Mouse (Mus musculus) midbrain, embryonic 12.5 days (tissue): Measurements from ENCODE around the gene Shroom3. TPM values are rescaled to one million over a fixed set of nuclear protein-coding genes. Genes with fewer than 3 reads are reported as not detected.

Experiments used
- ATAC-seq: fragments of 200-750 bp; cut with Nextera tagmentation; 2 replicates; pipeline ENCODE4 v1.8.0; 2017; ENCODE audit warnings: low read depth, moderate TSS enrichment, moderate library complexity; ENCODE audit not compliant: low FRiP score
- H3K27ac ChIP-seq: fragments of 300-500 bp; sonication (generic); replicated peaks from 2 replicates; pipeline ENCODE4 v1.5.1; 2016; ENCODE audit warnings: mild to moderate bottlenecking
- H3K27me3 ChIP-seq: fragments of 300-500 bp; sonication (generic); 2 replicates; pipeline ENCODE4 v1.6.1; 2016; ENCODE audit warnings: mild to moderate bottlenecking
- H3K36me3 ChIP-seq: fragments of 300-500 bp; sonication (generic); 2 replicates; pipeline ENCODE4 v1.6.1; 2016
- H3K4me1 ChIP-seq: fragments of 300-500 bp; sonication (generic); 2 replicates; pipeline ENCODE4 v1.6.1; 2016
- H3K4me2 ChIP-seq: fragments of 300-500 bp; sonication (generic); replicated peaks from 2 replicates; pipeline ENCODE4 v1.6.1; 2016; ENCODE audit warnings: mild to moderate bottlenecking, moderate library complexity
- H3K4me3 ChIP-seq: fragments of 300-500 bp; sonication (generic); 2 replicates; pipeline ENCODE4 v1.5.1; 2016; ENCODE audit warnings: mild to moderate bottlenecking
- H3K9ac ChIP-seq: fragments of 300-500 bp; sonication (generic); replicated peaks from 2 replicates; pipeline ENCODE4 v1.6.1; 2016; ENCODE audit warnings: mild to moderate bottlenecking, moderate library complexity
- H3K9me3 ChIP-seq: fragments of 300-500 bp; sonication (generic); 2 replicates; pipeline ENCODE4 v1.6.1; 2016; ENCODE audit warnings: mild to moderate bottlenecking
- WGBS: fragments of 180-500 bp; shearing (Covaris S2); methylation state at CpG from one replicate; pipeline ENCODE4 v1.1.7; 2016; 5-methylcytosine and 5-hydroxymethylcytosine counted together
- polyA plus RNA-seq: library from polyadenylated mRNA; unstranded; fragments of >200 nt; fragmentation: Nextera tagmentation; extraction: Ambion mirVana; gene quantifications from 2 replicates; pipeline ENCODE4 v1.2.1, GENCODE M21; 2016

Shroom3 gene
- polyA plus RNA-seq, 1 experiment from 2014 or later: 6.1 TPM

DNA sequence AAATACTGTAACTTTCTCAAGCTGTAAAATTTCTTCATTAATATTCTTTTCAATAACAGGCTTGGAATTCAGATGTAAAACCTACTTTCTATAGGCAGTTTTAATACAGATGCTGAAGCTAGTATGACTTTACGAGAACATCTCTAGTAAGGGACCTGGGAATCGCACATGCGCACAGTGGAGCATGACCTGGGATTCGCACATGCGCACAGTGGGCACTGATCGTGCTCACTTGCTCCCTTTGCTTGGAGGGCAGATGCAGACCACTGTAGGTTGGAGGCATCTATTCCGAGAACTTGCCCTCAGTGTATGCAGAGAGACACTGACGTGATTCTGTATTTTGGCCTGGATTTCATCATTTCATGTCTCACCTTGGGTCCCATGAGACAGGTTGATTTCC is 212.6 kb downstream of the Shroom3 start:
- no peak for ATAC-seq
- WGBS: 88% methylated on average over 8 of the region's 8 CpGs
- Histone ChIP-seq H3K4me3 (no peak overlapping the region), H3K4me2 (no peak overlapping the region), H3K9ac (no peak overlapping the region), H3K36me3 (no peaks in the 10 kb centered on the region), H3K27ac (no peak overlapping the region), H3K27me3 (no peaks in the 10 kb centered on the region), H3K4me1 (peaks cover 54% of the 10 kb centered on the region), H3K9me3 (no peaks in the 10 kb centered on the region)

DNA sequence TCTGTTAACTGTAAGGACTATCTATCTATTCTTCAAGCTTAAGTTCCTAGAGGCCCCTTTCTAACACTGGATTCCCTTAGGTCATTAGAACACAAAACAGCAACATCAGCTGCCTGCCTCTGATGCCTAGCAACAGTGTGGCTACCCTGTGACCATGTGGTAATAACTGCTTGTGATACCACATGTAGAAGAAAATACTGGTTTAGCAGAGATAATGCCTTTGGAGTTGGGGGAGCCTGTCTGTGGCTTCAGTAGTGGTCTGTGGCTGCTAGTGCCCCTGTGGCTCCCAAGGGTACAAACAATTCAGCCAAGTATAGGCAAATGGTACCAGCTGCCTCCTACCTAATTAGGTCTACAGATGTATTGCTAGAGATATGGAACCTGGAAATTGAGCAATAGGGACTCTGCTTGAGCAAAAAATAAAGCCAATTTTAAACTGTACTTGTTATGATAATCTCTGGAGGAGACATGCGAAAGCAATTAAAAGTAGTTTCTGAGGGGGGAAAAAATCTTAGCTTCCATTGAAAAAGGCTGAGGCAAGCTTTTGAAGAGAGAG is 213.6 kb downstream of the Shroom3 start:
- 42% methylated on average over 1 of the region's 1 CpGs for WGBS
- peak overlapping the region; percentile 87; the same call in 1 of the 2 replicates for H3K27ac ChIP-seq
- H3K4me1 ChIP-seq: peaks cover 54% of the 10 kb centered on the region
- no peaks in the 10 kb centered on the region for H3K36me3 ChIP-seq
- 0 out of 2 replicates have a peak, but pooled peaks have one; percentile 1 for ATAC-seq
- H3K4me3 ChIP-seq: no peak overlapping the region
- no peaks in the 10 kb centered on the region for H3K27me3 ChIP-seq
- peak overlapping the region; percentile 91; the same call in 1 of the 2 replicates for H3K4me2 ChIP-seq
- no peaks in the 10 kb centered on the region for H3K9me3 ChIP-seq
- no peak overlapping the region for H3K9ac ChIP-seq

DNA sequence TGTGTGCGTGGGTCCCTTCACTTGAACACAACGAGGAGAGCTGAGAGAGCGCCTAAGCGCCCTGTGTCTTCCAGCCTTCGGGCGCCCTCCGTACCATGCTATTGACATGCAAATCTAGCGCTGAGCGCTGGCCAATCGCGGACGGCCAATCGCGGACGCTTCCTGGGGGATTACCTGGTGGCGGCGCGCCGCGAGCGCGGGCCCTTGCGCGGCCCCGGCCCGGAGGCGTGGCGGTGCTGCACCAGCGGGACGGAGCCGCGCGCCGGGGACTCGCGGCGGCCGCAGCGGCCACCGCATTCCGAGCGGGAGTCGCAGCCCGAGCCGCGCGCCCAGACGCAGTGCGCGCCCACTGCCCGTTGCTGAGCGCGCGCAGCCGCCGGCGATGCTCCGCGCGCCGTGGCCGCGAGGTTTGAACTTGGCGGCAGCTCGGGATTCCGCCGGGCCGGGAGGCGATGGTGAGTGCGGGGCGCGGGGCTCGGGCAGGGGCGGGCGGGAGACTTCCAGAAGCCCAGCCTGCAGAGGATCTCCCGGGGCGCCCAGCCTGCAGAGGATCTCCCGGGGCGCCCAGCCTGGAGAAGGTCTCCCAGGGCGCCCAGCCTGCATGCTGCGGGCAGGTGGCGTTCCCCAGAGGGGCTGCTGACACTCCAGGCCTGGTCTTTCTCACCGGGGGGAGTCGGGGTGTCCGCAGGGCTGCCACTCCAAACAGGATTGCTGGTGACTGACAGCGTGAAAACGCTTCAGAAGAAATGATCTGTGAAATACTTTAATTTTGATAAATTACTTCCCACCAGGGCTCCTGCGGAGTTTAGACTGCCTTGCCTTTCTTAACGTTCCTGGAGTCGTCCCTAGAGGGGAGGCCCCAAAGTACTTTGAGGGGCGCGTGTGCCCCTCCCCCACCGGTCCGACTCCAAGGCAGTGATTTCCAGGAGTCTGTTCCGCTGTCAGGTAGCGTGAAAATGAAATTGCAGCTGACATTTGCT is 214.8 kb downstream of the Shroom3 start:
- WGBS: under 1% methylated on average over 75 of the region's 96 CpGs
- Histone ChIP-seq H3K36me3 (no peaks in the 10 kb centered on the region), H3K27ac (peak overlapping the region; percentile 87), H3K9ac (peak overlapping the region; percentile 84), H3K9me3 (no peaks in the 10 kb centered on the region), H3K4me2 (peak overlapping the region; percentile 91), H3K27me3 (no peaks in the 10 kb centered on the region), H3K4me1 (peaks cover 56% of the 10 kb centered on the region), H3K4me3 (peak overlapping the region; percentile 79)
- peak; percentile 95 for ATAC-seq

DNA sequence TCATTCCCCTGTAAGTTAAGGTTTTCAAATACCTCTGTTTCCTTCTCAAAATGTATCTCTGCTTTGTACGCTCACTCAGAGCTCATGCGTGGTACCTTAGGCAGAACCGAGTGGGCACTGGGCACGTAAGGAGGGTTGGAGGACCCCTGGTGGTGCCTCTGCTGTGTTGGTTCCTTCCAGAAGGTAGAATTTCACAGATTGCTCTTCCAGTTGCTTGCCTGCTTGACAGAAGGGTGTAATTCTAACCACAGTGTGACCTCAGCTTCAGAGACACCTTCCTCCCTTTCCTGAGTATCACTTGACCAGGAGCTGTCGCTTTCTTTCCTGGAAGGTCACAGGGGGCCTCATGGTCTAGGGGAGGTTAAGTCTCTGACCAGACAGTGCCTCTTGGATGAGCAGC is 217.2 kb downstream of the Shroom3 start:
- Histone ChIP-seq H3K9me3 (no peaks in the 10 kb centered on the region), H3K27me3 (no peaks in the 10 kb centered on the region), H3K4me1 (peaks cover 57% of the 10 kb centered on the region), H3K4me2 (0 out of 2 replicates have a peak overlapping the region, but pooled peaks have one; percentile 91), H3K4me3 (no peak overlapping the region), H3K27ac (no peak overlapping the region), H3K36me3 (no peaks in the 10 kb centered on the region), H3K9ac (no peak overlapping the region)
- ATAC-seq: no peak
- 63% methylated on average over 5 of the region's 5 CpGs for WGBS

DNA sequence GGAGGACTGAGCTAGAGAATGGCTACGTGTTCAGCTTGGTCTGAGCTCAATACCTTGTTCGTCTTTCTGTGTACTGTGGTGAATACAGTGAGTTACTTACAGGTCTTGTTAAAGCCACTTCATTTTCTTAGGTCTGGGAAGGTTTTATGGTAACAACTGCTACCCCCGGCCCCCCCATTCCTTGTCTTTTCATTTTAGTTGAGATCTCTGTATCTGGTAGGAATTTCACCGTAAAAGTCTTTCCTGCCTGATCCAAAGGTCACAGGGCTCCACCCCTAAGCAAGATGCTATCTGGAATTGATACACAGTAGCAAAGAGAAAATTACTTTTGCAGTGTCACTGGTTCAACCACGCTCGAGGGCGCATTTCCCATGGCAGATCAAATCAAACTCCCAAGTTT is 218.6 kb downstream of the Shroom3 start:
- H3K27me3 ChIP-seq: no peaks in the 10 kb centered on the region
- H3K36me3 ChIP-seq: no peaks in the 10 kb centered on the region
- no peaks in the 10 kb centered on the region for H3K9me3 ChIP-seq
- H3K9ac ChIP-seq: no peak overlapping the region
- no peak overlapping the region for H3K4me3 ChIP-seq
- no peak overlapping the region for H3K27ac ChIP-seq
- peaks cover 59% of the 10 kb centered on the region for H3K4me1 ChIP-seq
- 71% methylated on average over 7 of the region's 7 CpGs for WGBS
- ATAC-seq: no peak
- no peak overlapping the region for H3K4me2 ChIP-seq

DNA sequence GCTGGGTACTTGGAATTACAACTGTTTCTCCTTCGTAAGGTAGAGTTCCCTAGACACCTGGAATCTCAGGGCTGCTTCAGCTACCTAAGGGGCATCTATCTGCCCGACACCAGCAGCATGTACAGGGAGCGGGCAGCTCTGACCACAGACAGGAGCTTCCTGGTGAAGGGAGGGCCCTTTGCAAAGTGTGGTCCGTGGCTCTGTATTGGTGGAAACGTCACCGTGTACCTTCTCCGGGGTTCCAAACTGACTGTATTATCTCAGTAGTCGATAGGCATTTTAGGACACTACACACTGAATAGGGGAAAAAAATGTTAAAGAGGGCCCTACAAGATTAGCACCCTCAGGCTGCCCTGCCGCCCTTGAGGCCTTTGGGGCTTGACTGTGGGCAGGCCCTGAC is 221.9 kb downstream of the Shroom3 start:
- Histone ChIP-seq H3K4me1 (peaks cover 33% of the 10 kb centered on the region), H3K4me3 (no peak overlapping the region), H3K9me3 (peaks cover 8% of the 10 kb centered on the region), H3K27me3 (no peaks in the 10 kb centered on the region), H3K9ac (no peak overlapping the region; the same call in 1 of the 2 replicates), H3K4me2 (peak overlapping the region; percentile 35), H3K27ac (peak overlapping the region; percentile 81), H3K36me3 (peaks cover 9% of the 10 kb centered on the region; the same call in 1 of the 2 replicates)
- no peak; the same call in 1 of the 2 replicates for ATAC-seq
- WGBS: 25% methylated on average over 9 of the region's 9 CpGs

DNA sequence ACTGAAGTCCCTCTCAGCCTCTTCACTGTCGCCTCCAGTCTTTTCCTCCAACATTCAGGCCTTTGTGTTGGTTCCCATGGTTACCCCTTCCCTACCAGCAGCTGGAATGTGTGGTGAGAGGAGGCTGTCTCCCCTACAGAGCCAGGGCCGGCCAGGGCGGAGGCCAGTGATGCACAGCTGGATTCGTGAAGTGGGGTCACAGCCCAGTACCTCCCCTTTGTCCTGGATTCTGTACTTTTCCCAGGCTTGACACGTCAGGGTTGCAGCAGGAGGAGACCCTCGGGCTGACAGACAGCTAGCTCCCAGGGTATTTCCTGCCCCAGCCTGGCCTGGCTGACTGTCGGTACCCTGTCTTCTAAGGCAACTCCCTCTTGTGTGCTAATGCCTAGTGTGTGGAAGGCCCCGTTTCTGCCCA is 222.4 kb downstream of the Shroom3 start:
- 2% methylated on average over 8 of the region's 8 CpGs for WGBS
- Histone ChIP-seq H3K36me3 (peaks cover 9% of the 10 kb centered on the region; the same call in 1 of the 2 replicates), H3K4me1 (peaks cover 29% of the 10 kb centered on the region), H3K4me3 (no peak overlapping the region), H3K9ac (no peak overlapping the region; the same call in 1 of the 2 replicates), H3K27ac (peak overlapping the region; percentile 81), H3K9me3 (peaks cover 8% of the 10 kb centered on the region), H3K4me2 (peak overlapping the region; percentile 35), H3K27me3 (no peaks in the 10 kb centered on the region)
- ATAC-seq: peak; percentile 95

DNA sequence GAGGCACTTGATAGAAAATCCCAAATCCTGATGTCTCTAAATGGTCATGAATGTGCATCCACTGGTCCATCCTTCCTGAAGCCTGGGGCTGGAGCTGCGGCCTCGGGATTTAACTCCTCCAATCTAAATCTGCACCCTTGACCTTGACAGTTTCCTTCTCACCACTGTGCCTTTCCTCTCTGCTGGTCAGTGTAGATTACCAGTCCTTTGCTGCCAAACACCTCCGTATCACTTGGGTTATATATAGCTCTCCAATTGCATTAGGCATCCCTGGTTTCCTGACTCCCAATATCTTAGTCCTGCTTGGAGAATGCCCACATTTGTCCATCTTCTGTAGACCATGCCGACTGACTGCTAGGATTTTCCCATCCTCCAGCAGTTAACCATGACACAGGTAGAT is 225.0 kb downstream of the Shroom3 start:
- WGBS: 93% methylated on average over 4 of the region's 4 CpGs
- H3K27ac ChIP-seq: no peak overlapping the region
- no peaks in the 10 kb centered on the region for H3K27me3 ChIP-seq
- no peak for ATAC-seq
- H3K4me3 ChIP-seq: no peak overlapping the region
- H3K9me3 ChIP-seq: peaks cover 8% of the 10 kb centered on the region
- no peak overlapping the region for H3K9ac ChIP-seq
- no peak overlapping the region for H3K4me2 ChIP-seq
- H3K4me1 ChIP-seq: peaks cover 25% of the 10 kb centered on the region
- peaks cover 9% of the 10 kb centered on the region; the same call in 1 of the 2 replicates for H3K36me3 ChIP-seq

DNA sequence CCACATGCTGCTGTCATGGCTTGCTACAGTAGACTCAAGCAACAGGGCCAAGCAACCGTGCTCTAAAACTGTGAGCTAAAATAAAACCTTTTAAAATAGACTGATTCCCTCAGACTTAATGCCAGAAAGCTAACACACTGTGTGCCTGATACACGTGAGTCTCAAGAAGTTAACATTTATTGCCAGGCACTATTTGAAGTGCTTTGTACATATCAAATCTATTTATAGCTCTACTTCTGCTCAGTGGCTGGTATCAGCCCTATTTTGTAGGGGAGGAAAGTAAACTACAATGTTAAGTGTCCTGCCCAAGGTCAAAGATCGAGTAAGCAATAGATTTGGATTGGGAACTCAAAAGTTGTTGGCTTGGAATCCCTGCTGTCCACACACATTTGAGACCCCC is 227.6 kb downstream of the Shroom3 start:
- H3K27me3 ChIP-seq: no peaks in the 10 kb centered on the region
- H3K4me1 ChIP-seq: peaks cover 18% of the 10 kb centered on the region
- no peak for ATAC-seq
- H3K4me2 ChIP-seq: no peak overlapping the region
- H3K9ac ChIP-seq: no peak overlapping the region
- WGBS: 92% methylated on average over 3 of the region's 3 CpGs
- H3K27ac ChIP-seq: no peak overlapping the region
- H3K4me3 ChIP-seq: no peak overlapping the region
- peaks cover 8% of the 10 kb centered on the region for H3K9me3 ChIP-seq
- peaks cover 9% of the 10 kb centered on the region for H3K36me3 ChIP-seq

DNA sequence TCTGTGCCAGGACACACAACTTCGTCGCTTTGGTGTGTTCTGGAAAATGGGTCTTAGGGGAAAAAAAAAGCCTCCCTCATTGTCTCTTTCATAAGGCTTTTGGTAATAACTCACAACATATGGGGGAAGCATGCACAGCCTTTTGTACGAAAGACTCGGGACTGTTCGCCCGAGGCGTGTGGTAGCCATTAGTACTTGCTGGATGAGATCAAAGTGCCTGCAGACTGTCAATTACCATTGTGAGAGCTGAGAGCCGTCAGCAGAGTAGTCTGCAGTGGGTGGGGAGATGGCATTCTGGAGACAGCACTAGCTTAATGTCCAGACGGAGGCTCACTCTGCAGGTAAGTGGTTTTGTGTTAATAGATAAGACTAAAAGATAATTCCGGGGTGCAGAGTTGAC is 232.2 kb downstream of the Shroom3 start:
- Histone ChIP-seq H3K4me1 (peaks cover 40% of the 10 kb centered on the region), H3K9ac (no peak overlapping the region), H3K27me3 (no peaks in the 10 kb centered on the region), H3K4me2 (no peak overlapping the region), H3K36me3 (no peaks in the 10 kb centered on the region; the same call in 1 of the 2 replicates), H3K4me3 (no peak overlapping the region), H3K27ac (no peak overlapping the region), H3K9me3 (no peaks in the 10 kb centered on the region)
- ATAC-seq: peak; percentile 38; the same call in 1 of the 2 replicates
- WGBS: 23% methylated on average over 10 of the region's 10 CpGs

DNA sequence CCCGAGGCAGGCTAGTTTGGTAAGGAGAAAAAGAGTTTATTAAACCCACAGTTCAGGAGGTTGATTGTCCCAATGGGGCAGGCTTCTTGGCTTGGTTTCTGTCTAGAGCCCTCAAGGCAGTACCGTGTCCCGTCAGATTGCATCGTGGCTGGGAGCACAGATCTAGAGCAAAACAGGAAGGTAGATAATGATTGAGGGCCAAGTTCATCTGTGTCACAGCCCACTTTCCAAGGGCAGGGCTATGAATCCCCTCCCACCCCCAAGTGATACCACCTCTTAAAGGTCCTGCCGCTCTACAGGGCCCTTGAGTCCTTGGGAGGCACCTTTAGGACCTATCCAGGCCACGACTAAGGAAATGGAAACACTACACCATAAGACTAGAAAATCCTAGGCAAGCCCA is 234.5 kb downstream of the Shroom3 start:
- H3K27me3 ChIP-seq: no peaks in the 10 kb centered on the region
- H3K9me3 ChIP-seq: no peaks in the 10 kb centered on the region
- WGBS: 80% methylated on average over 6 of the region's 6 CpGs
- H3K27ac ChIP-seq: peak overlapping the region; percentile 52
- H3K4me2 ChIP-seq: no peak overlapping the region
- H3K9ac ChIP-seq: no peak overlapping the region
- ATAC-seq: no peak
- H3K4me1 ChIP-seq: peaks cover 40% of the 10 kb centered on the region
- no peak overlapping the region for H3K4me3 ChIP-seq
- H3K36me3 ChIP-seq: peaks cover 3% of the 10 kb centered on the region; the same call in 1 of the 2 replicates

DNA sequence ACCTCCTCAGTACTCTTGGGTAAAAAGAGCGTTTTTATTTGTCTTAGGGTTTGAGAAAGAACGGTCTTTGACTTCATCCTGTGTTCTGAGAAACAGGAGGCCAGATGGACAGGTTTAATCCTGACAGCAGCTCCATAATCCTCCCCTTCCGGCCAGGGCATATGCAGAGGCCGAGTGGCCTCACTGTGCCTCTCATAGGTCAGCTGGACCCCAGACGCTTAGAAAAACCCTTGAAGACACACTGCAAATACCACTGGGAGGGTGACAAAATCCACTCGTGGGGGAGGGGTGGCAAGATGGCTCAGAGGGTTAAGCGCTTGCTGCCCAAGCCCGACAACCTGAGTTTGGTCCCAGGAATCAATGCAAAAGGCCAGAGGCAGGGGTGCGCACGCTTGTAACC is 234.9 kb downstream of the Shroom3 start:
- Histone ChIP-seq H3K9me3 (no peaks in the 10 kb centered on the region), H3K36me3 (peaks cover 3% of the 10 kb centered on the region; the same call in 1 of the 2 replicates), H3K27ac (peak overlapping the region; percentile 52), H3K27me3 (no peaks in the 10 kb centered on the region), H3K4me1 (peaks cover 40% of the 10 kb centered on the region), H3K4me2 (0 out of 2 replicates have a peak overlapping the region, but pooled peaks have one; percentile 1), H3K4me3 (no peak overlapping the region), H3K9ac (no peak overlapping the region)
- 23% methylated on average over 10 of the region's 10 CpGs for WGBS
- no peak for ATAC-seq
